Mouse (Mus musculus) right cerebral cortex, postnatal 4 days (tissue): ENCODE results near the gene Babam1.
"Not testable (repeated sequence)": the region's sequence is repeated elsewhere in the genome, so short reads cannot be mapped to it uniquely, and the experiment has no call there.

Source experiments
- DNase-seq: peaks from one replicate; pipeline ENCODE4 v3.0.0-alpha.2; 2022

Gene Babam1

GRCm38 (mm10) chr8:71408231-71408630 lies 11.6 kb downstream of the Babam1 start:
- no peak for DNase-seq

- DNase-seq, result no peak
These were observed 15.0 kb downstream of the Babam1 start for GRCm38 (mm10) chr8:71411535-71412273.

GRCm38 (mm10) chr8:71422121-71422520 lies 25.5 kb downstream of the Babam1 start:
- DNase-seq, result no peak

DNA sequence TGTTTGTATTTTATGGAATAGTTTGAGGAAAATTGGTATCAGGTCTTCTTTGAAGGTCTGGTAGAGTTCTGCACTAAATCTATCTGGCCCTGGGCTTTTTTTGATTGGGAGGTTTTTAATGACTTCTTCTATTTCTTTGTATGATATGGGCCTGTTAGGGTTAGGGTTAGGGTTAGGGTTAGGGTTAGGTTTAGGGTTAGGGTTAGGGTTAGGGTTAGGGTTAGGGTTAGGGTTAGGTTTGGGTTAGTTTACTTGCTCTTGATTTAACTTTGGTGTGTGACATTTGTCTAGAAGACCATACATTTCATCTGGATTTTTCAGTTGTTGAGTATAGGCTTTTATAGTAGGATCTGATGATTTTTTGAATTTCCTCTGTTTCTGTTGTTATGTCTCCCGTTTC lies 36.3 kb downstream of the Babam1 start:
- DNase-seq, result not testable (repeated sequence)

DNA sequence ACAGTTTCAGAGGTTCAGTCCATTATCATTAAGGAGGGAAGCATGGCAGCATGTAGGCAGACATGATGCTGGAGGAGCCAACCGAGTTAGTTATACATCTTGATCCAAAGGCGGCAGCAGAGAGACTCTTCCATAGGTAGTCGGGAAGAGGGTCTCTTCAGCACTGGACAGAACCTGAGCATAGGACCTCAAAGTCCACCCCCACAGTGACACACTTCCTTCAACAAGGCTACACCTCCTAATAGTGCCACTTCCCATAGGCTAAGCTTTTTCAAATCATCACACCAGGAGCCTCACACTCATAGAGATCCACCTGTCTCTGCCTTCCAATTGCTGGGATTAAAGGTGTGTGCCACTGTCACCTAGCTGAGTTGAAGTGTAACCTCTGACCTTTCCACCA lies 40.4 kb downstream of the Babam1 start:
- DNase-seq, result no peak

GRCm38 (mm10) chr8:71441404-71441803 lies 44.7 kb downstream of the Babam1 start:
- no peak for DNase-seq

GRCm38 (mm10) chr8:71445096-71445495 lies 48.4 kb downstream of the Babam1 start:
- DNase-seq, result no peak

- DNase-seq, result no peak
These were observed 54.7 kb downstream of the Babam1 start for GRCm38 (mm10) chr8:71451337-71451736.

DNA sequence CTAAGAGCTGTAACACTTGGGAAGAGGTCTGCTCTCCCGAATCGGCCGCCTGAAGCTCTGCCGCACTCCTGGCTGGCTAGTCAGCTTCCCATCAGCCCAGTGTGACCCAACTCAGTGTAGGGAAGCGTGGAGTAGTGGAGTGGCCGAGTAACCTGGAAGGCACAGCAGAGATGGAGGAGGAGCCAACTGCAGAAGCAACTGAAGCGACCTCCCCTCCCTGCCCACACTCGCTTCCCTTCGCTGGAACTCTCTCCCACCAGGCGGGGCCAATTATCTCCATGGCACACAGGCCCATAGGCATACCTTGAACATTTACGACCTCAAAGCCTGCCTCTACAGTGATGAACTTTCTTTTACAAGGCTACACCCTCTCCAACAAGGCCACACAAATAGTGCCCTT lies 55.1 kb downstream of the Babam1 start:
- no peak for DNase-seq

GRCm38 (mm10) chr8:71452669-71453068 lies 56.0 kb downstream of the Babam1 start:
- DNase-seq, result no peak
